Mouse (Mus musculus) spleen, adult 18-20 months (tissue): ENCODE data around the gene BC048562.

Experiments
- DNase-seq, 2 experiments: peaks; one replicate each; pipeline ENCODE4 v3.0.0; 2022; ENCODE audit warnings: mixed read lengths in 2 of 2

The BC048562 gene

DNA sequence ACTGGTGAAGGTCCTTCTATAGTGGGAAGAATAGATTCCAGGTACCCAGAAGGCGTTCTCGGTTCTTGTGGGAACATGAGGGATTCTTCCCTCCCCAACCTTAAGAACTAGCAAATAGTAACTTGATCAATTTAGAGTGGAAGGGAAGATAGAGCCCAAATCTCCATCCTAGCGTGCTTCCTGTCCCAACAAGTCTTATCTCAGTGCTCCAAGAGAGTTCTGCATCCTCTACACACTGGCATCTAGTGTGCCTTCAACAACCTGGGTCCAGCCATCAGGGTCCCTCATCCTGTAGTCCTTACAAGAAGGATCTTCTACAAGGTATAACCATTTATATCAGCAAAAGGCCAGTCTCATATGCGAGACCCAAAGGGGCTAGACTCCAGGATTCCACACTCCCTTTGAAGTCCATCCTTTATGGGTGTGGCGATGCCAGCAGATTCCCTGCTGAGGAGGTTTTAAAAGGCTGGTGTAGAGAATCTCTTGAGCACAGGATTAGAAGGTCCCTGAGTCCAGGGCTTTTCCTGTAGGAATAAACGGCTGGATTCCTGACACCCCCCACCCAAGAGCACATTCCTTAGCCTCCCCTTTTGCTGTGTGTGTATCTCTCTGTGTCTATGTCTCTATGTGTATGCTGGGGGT lies 15.4 kb downstream of the BC048562 start:
- DNase-seq: no peak

DNA sequence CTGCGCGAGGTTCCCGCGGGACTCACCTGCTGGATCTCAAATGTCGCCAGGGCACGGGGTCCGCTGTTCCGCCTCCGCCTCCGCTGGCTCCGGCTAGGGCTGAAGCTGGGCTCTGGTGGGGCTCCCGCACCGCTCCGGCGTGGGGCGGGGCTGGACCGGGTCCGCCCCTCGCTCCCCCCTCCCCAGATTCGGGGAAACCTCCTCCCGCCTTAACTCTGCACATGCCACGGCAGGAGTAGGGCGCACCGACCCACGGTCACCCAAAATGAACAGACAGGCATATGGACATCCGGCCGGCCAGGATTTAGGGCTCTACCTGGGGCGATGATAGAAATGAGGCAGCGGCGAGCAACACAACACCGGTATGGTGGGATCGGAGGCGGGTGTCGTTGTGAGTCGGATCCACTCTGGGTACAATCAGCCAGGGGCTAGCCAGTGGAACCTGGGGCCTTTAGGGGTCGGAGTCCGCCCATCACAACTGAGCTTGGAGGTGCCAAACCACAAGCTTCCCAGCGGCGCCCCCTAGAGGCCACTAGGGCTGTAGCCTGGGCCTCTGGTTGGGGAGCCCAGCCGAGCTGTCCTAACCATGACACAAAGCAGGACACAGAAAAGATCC lies 16.1 kb downstream of the BC048562 start:
- DNase-seq: peak; percentile 61 to 85

DNA sequence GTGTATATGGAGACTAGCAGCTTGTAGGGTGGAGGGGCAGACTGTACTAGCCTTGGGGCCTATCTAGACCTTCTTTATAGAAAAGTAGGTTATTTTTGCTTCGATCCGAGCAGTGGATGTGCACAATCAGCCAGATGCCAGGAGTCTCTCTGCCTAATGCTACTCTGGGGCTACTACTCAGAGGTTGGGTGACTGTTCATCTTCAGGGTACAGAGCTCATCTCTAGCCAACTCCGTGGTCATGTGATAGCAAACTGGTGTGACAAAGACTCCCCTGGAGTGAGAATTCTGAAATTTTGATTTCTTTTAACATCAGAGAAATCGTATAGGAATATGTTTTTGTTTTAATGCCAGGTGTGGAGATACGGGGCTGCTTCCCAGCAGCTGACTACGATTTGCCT lies 16.6 kb downstream of the BC048562 start:
- no peak for DNase-seq

DNA sequence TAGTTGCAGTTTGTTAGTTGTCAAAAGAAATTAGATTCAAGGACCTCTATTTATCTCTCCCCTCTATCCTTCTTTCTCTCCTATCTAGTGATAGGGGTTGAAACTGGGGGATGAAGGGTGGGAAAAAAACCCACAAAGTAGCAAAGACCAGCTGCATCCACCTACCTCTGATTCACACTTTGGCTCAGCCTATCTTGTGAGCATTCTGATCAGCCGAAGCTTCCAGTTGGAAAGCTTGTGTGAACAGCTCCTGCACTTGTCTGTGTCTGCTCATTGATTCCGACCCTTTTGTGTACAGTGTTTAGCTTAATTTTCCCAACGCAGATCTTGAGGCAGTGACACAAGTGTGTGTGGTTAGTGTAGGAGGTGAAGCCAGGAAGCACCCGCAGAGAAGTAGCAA lies 17.2 kb downstream of the BC048562 start:
- DNase-seq: no peak

DNA sequence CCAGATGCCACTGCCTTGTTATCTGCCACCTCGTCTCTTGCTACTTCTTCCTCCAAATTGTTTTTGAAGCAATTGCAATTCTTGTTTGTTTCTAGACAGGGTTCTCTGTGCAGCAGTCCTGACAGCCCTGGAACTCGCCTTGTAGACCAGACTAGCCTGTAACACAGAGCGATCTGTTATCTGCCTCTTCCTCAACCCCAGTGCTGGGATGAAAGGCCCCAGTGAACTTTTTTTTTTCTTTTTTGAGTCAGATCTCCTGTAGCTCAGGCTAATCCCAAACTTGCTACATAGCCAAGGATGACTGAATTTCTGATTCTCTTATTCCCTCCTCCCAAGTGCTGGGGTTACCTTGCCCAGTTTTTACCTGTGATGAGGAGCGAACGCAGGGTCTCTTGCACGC lies 18.1 kb downstream of the BC048562 start:
- no peak for DNase-seq

DNA sequence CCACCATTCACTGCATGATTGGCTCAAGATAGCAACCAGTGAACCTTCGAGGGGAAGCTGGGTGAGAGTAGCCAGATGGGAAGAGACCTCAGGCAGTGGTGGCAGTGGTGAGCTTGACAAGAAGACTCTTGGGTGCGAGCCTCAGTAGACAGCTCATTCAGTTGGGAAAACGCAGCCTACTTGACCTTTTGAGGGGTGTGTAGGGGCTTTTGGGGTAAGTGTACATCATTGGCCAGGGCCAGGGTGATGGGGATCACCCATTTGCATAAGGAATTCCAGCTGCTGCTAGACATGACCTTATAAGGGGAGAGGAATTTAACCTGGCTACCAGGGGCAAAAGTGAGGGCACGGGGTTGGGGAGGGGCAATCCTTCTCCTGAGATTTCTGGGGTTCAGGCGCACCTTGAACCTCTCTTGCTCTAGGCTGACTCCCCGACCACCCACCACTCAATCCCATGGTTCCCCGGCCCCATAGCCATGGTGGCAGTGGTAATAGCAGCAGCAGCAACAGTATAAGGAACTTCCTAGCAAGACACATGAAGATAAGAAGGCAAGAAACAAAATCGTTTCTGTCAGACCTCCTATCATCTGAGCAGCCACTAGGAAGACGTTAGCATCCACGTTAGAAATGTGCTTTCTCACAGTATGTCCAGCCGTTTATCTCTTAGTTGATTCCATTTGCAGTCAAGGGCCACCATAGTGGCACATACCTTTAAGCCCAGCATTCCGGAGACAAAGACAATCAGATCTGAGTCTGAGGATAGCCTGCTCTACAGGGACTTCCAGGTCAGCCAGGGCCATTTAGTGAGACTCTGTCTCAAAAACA lies 19.7 kb downstream of the BC048562 start:
- DNase-seq: no peak

DNA sequence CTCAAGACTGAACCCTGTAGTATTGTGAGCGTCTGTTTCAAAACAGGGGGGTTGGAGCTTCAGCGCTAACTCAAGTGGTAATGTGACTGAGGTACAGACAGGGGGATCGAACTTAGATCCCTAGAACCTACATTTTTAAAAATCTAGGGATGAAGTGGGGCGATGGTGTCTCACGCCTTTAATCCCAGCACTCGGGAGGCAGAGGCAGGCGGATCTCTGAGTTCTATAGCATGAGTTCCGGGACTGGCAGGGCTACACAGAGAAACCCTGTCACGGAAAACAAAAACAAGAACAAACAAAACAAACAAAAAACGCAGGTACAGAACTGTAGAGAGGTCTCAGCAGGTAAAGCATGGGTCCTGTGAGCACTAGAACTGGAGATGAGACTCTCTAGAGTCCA lies 20.7 kb downstream of the BC048562 start:
- no peak for DNase-seq

DNA sequence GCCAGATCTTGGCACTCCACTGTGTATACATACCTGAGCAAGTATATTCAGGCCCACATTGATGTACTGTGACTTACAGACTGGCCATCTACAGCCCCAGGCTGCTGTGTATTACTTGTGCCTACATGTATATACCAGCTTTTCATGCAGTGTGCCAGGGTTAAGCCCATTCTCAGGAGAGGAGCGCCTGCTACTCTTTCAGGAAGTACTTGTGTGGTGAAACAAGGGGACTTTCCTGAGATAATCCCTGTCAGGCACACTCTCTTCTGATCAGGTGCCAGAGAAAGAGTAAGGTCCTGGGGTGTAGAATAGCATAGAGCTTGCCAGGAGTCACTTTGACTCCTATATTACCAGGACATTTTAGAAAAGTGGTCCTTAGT lies 23.6 kb downstream of the BC048562 start:
- DNase-seq: no peak

DNA sequence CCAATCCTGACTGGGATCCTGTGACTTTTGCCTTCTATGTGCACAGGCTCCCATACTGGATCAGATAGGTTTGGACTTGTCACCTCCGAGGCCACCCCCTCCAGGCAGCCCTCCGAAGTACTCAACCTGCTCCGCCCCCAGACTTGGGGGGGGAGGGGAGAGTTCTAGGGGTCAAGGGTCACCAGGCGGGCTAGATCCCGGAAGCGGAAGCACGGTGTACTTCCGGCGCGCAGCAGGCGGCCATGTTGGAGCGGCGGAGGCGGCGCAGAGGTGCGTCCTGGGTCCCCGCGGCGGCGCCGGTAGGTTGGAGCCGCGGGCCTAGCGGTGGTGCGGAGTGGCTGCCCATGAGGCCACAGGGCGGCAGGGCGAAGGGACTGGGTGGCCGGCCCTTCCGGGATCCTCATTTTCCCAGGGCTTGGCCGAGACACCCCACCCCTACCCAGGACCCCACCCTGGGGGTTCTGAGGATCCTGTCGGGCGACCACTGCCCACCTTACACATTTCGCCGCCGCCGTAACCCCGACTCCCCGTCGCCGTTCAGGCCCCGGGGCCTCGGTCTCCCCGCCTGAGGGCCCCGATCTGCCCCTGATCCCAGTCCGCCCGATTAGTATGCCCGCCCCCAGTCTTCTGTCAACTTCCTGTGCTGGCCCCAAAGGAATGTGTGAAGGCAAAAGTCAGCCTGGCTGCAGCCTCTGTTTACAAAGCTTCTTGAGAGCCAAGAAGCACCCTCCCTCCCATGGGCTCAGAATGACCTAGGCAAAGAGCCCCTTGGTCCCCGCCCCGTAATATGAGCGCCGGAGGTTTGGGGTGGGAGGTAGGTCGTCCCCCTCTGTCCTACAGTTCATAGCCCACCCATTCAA lies 24.3 kb downstream of the BC048562 start, which contains the start of gene Ccdc71:
Gene Ccdc71 (plus strand): TSS at position 209 of the 860 bp plus-strand sequence.
- peak; percentile 73 to 84 for DNase-seq

DNA sequence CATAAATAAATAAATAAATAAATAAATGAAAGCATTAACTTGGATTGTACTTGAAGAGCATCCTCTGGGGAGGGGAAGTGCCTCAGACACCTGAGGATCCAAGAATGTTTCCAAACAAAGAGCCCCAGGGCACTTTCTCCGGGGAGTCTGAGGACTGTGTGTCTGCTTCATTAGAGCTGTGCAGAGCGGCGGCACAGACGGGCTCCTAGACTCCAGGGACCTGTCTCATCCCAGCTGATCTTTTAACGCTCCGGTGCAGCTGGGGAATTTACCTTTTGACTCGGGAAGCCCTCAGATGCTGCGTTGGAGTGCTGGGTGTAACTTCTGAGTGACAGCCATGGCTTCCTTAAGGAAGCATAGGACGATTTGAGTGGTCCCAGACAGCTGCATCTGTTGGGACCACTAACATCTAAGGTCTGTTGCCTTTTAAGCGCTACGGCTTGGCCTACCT lies 24.9 kb downstream of the BC048562 start, which contains the start of gene Klhdc8b:
Gene Klhdc8b (minus strand): TSS at position 401 of the 451 bp plus-strand sequence.
- DNase-seq: no peak

DNA sequence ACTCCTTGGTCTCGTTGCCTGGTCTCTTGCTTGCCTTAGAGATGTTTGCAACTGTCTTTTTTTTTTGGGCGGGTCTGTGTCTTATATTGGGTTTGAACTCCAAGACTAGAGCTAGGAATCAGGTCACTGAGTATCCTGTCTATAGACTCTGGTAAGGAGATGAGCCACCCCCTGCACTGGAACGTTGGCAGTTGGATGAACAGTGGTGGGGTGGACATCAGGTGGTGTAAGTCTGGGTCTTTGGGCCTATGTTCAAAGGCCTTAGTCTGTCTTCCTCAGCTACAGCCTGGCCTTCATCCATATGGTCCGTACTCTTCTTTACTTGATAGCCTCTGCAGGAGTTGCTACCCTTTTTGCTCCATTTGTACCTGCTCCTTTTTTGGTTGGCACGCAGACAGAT lies 25.4 kb downstream of the BC048562 start:
- DNase-seq: no peak

DNA sequence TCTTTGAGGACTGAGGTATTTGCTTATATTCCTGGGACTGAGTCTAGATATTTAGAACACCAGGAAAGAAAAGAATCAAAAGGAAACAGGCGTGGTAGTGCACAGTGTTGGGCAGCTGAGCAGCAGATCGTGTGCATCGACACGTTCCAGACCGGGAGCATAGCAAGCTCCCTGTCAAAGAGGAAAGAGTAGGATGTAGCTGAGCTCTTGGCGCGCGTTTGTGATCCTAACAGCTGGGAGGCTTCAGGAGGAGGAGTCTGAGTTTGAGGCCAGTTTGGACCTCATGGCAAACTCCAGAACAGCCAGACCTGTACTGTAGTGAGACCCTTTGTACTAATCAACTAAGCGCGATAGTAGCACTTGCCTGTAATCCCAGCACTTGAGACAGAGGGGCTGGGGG lies 25.9 kb downstream of the BC048562 start:
- no peak for DNase-seq

DNA sequence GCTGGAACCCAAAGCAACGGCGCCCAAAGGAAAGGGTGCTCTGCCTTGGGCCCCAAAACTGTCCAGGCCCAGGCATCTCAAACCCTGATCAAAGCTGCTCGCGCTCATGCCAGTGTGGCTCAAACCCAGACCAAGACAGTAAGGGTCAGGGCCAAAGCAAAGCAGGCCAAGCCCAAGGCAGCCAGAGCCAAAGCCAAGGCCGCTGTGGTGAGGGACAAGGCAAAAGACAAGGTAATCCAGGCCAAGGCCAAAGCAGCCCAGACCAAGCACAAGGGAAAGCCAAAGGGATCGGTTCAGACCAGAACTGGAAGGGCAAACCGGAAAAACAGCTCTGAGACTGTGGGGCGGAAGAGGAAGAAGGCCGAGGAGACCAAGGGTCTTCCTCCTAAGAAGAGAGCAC lies 27.4 kb downstream of the BC048562 start:
- no peak for DNase-seq

DNA sequence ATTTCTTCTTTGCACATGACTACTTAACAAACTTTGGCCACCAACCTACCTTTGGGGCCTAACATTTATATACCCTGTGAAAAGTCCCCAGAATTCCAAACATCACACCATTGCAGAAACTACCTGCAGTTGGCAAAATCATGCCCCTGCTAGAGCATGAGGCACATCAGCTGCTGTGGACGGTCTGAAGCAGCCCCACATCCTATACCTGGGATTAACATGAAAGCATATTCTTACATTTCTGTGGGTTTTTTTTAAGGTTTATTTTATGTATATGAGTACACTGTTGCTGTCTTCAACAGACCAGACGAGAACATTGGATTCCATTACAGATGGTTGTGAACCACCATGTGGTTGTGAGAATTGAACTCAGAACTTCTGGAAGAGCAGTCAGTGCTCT lies 29.9 kb downstream of the BC048562 start:
- no peak for DNase-seq

DNA sequence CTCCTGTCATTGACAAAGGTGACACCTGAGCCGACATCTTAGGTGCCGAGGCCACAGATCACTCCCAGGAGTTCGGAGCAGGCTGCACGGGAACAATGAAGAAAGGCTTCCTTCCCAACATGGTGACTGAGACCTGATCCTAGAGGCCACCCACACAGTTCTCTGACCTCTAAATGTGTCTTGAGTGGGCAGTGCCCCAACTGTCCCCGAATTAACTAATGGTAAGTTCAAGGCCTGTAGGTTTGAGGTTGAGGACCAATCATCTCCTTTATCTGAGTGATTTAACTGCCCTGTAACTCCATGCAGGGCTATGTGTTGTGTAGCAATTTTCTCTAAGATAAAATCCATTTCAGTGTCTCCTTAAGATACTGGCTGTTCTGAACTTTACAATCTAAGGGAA lies 33.1 kb downstream of the BC048562 start:
- no peak for DNase-seq

DNA sequence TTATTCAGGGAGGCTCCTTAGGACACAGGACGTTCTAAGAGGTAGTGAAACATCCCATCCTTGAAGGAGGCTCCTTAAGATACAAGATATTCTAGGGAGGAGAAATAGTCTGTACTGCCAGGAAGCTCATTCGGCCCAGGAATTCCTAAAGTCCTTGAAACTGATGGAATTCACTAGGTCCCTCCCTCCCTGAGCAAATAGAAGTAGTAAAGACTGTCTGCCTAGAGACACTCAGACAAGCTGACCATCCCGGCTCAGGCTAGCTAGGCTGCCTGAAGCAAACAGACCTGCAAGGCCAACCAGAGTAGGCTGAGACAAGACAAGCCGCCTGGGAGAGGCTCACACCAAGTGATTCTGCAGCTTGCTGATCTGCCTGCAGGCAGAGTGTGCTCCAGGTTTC lies 33.6 kb downstream of the BC048562 start:
- DNase-seq: no peak

DNA sequence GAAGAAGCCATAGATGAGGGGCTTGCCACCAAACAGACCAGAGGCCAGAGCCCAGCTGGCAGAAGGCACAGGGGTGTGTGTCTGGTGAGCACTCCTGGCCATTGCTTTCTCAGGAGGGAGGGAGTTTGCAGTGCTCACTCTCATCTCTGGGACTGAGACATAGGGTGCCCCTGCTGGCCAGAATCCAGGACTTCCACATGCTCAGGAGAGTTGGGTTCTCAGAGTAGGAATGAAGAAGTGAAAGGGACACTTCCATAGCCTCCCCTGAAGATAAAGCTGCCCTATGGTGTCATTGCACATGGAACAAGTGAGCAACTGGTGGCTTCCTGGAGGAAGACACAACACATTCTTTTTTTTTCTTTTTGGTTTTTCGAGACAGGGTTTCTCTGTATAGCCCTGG lies 38.2 kb downstream of the BC048562 start:
- no peak for DNase-seq

DNA sequence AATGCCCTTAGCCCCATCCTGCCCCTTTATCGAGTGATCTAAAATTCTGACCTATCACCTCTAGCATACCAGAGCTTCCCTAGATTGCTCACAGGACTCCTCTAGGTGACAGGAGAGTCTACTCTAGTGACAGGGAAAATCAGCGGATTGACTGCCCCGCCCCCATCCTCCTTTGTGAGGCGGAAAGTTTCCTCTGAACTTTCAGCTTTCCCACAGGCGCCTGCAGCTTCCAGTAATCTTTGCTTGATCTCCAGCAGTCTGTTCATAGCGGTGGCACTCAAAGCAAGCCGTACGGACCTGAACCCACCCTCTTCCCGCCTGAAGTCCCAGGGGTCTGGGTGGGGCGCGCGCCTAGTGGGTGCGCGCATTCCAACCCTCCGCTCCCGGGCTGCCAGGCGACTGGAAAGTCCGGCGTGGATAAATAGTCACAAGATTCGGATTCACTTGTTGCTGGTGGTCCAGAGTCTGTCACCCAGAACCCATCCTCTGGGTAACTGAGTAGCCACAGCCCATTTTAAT lies 42.4 kb downstream of the BC048562 start:
- no peak for DNase-seq

DNA sequence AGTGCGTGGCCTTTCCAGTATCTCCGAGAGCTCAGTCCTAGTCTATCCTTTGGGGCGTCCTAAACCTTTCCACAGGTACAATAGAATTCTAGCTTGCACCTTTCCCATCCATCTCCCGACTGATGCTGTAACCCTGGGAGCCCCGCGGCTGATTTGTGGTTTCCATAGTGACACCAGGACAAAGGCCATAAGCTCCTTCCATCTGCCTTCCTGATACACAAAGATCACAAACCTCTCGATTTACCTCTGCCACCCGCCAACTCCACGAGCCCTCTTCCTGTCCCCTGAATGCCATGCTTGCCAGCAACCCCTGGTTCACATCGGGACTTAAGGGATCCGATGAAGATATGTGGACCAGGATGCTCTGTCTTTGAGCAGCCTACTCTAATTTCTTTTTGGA lies 43.0 kb downstream of the BC048562 start:
- DNase-seq: no peak

DNA sequence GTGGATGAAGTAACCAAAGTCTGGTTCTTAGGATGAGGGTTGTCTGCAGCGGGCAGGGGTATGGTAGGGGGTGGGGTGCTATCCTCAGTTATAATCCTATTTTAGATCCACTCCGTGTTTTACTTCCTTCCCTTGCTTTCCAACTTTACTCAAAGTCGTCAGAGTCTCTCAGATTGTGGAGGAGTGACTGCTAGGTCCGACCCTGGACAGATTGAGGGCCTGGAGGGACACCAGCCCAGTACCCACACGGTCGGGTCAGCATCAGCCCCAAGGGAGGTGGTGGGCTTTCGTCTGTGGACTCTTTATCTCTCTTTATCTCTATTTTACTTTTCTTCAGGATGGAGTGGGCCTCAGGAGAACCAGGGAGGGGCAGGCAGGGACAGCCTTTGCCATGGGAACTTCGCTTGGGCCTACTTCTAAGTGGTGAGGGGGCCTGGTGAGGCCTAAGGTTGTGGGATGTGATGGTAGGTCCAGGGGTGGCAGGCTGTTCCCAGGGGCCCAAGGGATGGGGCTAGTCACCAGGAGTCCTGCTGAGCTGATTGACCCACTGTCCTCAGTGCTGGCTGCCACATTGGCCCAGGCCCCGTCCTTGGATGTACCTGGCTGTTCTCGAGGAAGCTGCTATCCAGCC lies 43.6 kb downstream of the BC048562 start, which contains the start of gene Lamb2:
Gene Lamb2 (plus strand): TSS at position 16 of the 631 bp plus-strand sequence.
- no peak for DNase-seq

DNA sequence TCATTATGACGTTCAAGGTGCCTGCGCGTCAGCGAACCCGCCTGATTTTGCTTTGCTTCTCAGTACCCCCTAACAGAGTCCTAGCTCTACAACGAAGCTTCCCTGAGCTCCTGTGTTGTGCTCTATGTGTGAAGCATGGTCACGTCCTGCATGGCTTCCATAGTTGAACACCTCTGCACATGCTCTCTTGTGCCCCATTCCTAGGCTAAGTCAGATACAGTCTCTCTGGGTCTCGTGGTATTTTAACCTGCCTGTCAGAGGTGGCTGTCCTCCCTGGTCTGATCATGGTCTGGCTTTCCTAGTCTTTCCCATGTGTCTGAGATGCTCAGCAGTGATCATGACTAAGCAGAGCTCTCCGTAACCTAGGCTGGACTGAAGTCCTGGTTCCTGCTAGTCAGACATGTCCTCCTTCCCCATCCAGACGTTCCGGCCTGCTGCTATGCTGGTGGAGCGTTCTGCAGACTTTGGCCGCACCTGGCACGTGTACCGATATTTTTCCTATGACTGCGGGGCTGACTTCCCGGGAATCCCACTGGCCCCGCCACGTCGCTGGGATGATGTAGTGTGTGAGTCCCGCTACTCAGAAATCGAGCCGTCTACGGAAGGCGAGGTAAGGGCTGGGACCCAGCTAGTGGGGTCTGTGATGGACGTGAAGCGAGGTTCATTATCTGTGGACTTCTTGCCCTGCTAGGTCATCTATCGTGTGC lies 44.7 kb downstream of the BC048562 start:
- no peak for DNase-seq
